Mouse (Mus musculus) activated CD4-positive, CD25-positive, alpha-beta regulatory T cell, adult 4 months (primary cell): Measurements from ENCODE around the gene H2afx. TPM values are rescaled to one million over a fixed set of nuclear protein-coding genes. Genes with fewer than 3 reads are reported as not detected.
"Not testable (repeated sequence)": the region's sequence is repeated elsewhere in the genome, so short reads cannot be mapped to it uniquely, and the experiment has no call there.

ENCODE experiments used
- ATAC-seq: one replicate; pipeline ENCODE4 v1.8.0; 2017
- polyA plus RNA-seq, 2 experiments: library from polyadenylated mRNA; unstranded; fragments of 100-300 nt; shearing (Covaris generic); gene quantifications; one replicate each; pipeline ENCODE4 v1.2.1; 2017

The H2afx gene
- 10 to 100 TPM; 29.0 to 36.5 TPM for polyA plus RNA-seq

DNA sequence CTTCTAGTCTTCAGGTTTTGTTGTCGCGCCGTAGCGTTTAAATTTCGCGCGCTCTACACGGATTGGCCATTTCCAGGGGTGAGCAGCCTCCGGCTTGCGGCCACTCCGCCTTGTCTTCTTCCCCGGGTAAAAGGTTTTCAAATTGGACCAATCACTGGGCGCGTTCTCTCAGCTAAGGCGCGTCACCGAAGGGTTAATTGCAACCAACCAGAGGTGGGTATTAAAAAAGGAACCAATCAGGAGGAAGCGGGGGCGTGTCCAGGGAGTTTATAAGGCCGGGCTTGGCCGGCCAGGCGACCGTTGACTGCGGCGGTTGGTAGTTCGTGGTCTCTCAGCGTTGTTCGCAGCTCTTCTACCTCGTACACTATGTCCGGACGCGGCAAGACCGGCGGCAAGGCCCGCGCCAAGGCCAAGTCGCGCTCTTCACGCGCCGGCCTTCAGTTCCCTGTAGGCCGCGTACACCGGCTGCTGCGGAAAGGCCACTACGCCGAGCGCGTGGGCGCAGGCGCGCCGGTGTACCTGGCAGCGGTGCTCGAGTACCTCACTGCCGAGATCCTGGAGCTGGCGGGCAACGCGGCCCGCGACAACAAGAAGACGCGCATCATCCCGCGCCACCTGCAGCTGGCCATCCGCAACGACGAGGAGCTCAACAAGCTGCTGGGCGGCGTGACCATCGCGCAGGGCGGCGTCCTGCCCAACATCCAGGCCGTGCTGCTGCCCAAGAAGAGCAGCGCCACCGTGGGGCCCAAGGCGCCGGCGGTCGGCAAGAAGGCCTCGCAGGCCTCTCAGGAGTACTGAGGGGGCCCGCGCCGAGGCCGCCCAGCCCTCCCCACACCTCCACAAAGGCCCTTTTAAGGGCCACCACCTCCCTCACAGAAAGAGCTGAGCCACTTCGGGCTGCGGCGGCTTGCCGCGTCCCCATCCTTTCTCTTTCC, at the start of gene H2afx:
H2afx (plus strand) TSS at position 299 of the 935 bp plus-strand sequence.
- peak; percentile 98 for ATAC-seq

DNA sequence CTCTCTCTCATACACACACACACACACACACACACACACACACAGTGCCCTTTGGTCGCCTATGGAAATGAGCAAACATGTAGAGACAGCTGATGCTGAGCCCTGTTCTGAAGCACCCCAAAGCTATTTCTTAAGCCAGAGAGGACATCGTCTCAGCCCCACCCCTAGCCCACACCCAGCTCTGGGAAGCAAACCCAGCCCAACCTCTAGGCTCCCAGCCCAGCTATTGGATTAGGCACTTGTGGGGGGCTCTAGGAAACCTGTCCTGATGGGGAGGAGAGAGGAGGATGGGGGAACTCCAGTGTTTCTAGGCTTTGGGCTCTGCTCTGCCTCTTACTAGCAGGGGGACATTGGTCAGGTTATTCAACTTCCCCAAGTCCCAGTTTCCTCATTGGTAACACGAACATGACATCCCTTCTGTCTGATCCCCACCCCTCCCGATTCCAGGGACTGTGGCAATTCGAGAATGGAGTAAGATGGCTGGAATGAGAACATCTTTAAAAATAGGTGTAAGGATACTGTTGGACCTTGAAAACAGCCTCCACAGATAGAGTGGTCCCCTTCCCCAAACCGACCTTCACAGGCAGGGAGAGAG, 48.1 kb upstream of the H2afx start:
- no peak for ATAC-seq

DNA sequence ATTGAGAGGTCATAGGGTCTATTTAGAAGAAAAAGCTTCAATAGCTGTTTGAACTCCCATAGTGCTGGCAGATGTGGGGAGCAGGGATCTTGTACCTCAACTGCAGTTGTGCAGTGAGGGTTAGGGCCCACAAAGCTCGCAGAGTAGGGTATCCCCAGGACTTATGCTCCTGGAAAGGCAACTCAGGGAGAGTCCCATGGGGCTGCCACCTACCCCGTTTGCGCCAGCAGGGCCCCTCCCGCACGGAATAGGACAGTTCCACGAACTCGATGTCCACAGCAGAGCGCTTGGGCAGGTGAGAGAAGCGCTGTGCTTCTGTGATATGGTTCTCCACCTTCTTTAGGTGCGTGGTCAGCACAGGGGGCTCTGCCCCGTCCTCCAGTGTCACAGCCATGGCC, 47.5 kb upstream of the H2afx start:
- ATAC-seq = no peak

DNA sequence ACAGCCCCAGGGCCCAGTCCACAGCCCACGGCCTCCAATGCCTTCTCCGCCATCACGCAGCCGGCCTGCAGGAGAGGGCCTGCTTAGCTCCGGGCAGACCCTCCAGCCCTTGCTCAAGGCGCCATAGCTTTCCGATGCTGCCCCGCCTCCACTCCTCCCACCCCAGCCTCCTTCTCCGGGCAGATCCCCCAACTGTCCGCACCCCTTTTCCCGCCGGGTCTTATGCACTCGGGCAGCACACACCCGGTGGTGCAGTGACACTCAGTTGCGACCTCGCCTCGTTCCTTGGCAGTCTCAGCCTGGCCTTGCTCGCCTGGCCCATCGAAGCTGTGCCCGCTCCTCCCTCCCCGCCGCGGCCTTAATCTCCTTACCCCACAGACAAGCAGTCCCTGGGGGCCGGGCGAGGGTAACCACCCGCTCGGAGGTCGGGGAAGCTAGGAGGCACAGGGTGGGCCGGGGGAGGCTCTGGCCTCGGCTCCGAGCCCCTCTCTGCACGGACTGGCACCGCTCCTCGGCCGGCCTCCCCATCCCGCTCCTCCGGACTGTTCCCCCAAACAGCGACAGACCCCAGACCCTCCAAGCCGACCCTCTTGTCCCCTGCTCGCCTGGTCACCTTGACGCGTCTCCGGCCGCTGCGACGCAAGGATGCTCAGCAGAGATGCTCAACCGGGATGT, 47.0 kb upstream of the H2afx start:
- ATAC-seq = no peak

DNA sequence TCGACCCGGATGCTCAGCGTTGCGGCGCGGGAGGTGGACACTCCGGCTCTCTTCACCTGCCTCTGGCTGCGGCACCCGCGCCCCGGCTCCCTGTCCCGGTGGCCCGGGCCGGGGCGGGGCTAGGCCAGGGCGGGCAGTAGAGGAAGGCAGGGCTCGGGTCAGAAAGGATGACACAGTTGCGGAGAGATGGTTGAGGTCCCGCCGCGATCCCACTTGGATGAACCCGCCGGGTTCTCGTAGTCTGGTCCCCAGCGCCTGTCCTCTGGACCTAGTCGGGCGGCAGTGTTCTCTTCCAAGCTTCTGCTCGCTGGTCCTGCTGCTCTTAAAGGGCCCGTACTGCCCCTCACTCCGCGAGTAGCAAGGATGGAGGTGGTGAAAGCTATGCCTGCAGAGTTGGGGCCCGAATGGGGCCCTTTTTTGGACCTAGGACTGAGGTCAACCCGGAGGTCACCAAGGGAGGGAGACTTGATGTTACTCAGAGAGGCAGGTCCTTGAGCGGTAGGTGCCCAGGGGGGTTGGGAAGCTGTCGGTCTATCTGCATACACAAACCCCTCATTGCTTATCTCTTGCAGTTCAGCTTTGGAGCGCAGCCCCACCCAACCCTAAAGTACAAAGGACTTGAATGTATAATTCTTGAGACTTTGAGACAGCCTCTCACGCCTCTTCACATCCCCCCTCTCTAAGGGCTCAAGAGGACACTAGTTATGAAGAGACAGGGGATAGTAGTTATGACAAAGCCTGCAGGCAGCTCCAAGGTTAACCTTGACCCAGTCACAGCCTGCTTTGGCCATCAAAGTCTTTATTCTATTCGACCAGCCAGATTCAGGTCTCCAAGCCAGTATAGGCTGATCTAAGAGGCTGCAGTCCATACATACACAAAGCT, 46.2 kb upstream of the H2afx start, which contains the start of gene Abcg4:
Abcg4 (minus strand) TSS at position 540 of the 883 bp plus-strand sequence.
- ATAC-seq = peak; percentile 23

DNA sequence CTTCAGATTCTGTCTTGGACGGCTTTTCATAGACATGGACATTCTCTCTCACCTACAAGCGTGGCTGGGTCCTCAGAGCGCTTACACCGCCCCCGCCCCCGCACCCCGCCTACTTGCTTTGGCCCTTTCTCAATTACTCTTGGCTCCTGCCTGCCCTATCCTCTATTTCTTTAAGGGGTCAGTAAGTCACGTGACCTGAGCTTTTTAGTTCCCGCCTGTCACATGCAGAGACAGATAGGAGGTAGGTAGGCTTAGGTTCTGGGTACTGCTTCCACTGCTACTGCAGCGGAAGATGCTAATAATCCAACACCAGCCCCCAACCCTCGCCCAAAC, 45.6 kb upstream of the H2afx start:
- no peak for ATAC-seq

DNA sequence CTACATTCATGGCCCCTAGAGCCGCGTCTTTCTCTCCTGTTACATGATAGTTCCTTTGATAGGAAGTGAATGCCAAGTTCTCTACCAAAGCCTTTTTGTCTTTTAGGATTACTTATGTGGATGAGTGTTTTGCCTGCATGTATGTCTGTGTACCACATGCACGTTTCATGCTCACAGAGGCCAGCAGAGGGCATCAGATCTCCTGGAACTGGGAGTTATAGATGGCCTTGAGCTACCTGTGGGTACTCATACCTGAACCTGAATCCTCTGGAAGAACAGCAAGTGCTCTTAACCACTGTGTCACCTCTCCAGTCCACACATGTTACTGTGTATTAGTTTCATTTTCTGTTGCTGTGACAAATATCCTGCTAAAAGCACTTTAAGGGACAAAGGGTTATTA, 42.0 kb upstream of the H2afx start:
- ATAC-seq = no peak

DNA sequence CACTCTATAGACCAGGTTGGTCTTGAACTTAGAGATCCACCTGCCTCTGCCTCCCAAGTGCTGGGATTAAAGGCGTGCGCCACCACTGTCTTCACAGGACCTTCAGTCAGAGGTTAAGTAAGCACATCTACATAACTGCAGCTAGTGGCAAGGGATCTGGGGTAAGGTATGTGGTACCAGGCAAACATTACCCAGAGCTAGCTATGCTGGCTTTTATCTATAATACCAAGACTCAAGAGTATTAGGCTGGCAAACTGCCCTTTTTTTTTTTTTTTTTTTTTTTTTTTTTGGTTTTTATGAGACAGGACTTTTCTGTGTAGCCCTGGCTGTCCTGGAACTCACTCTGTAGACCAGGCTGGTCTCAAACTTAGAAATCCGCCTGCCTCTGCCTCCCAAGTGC, 34.5 kb upstream of the H2afx start:
- ATAC-seq = not testable (repeated sequence)

DNA sequence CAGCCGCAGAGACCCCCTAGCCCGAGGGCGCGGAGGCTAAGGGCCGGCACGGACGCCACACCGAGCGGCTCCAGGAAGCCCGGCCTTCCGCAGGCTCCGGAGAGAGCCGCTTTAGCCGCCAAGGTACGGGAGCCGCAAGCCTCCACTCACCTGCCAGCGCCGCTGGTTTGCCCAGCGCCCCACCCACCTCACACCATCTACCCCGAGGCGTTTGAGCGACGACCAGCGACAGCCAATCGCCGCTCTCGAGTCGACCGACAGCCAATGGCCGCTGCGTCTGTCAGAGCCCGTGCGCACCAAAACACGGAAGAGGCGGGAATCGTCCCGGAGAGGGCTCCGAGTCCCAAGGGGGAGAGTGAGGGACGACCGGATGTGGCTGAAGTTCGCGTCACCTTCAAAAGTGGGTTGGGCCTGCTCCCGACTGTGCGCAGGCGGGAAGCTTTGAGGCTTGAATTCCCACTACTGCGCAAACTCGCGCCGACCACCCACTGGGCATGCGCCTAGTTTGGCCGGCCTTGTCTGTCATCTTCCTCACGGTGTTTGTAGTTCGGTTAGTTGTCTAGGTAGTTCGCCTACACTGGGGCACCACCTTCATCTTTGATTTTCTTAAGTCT, 28.9 kb upstream of the H2afx start, which contains the start of gene Hinfp:
Hinfp (minus strand) TSS at position 206 of the 614 bp plus-strand sequence.
- ATAC-seq = peak; percentile 97

DNA sequence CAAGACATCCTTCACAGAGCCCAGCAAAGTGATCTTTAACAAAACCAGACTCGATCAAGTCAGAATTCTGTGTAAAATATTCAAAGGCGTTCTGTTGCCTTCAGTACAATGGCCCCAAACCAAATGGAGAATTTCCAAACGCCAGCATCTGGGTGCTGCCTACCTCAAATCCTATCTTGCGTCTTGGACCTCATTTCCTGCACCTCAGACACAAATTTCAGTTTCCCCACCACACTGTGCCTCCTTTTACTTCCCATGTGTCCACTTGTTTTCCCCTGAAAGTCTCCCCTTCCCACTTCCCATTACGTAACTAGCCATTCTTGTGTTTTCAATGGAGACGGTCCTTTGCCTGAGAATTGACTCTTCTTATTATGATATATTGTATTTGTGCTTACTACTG, 28.0 kb upstream of the H2afx start:
- ATAC-seq = no peak

DNA sequence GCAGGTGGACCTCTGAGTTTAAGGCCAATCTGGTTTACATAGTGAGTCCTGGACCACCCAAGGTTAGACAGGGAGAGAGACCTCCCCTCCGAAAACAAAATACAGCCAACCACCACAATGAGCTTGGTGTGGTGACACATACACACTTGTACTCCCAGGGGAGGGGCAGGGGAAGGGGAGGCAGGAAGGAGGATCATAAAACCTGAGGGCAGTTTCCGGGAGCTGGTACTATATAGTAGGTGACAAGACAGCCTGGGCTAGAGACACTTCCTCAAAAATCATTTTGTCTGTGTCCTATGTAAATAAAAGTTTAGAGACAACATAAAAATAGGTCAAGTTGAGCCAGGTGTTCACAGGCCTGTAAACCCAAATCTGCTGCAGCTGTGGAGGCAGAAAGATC, 27.2 kb upstream of the H2afx start:
- ATAC-seq = no peak

DNA sequence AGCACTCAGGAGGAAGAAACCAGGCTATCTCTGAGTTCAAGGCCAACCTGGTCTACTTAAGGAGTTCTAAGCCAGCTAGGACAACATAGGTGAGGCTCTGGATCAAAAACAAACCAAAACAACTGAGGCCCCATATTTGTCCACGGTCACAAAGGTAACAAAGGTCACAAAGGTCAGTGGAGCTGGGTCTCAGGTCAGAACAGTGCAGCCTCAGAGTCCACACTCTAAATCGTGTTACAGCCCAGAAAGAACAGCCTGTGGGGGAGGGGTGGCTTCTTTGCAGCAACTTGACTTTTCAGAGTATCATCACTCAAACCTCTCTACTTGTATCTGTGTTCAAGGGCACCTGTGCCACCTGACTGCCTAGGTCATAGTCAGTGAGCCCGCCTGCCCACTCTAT, 24.7 kb upstream of the H2afx start:
- ATAC-seq = no peak

DNA sequence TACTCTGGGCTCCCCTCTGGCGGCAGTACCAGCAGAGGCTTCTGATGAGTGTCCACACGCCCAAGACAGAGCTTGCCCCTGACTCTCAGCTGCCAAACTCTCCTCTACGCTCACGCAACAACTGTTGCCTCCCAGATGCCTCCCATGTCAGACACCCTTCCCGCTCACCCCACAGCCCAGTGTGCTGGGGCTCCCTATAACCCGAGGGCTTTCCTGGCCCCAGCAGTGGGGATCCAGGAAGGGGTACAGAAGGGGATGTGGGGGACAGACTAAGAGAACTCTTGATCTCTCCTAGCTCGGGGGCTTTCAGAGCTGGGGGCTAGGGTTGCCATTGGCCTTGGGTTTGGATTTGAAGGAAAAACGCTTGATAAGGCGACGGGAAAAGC, 23.8 kb upstream of the H2afx start:
- ATAC-seq = no peak

DNA sequence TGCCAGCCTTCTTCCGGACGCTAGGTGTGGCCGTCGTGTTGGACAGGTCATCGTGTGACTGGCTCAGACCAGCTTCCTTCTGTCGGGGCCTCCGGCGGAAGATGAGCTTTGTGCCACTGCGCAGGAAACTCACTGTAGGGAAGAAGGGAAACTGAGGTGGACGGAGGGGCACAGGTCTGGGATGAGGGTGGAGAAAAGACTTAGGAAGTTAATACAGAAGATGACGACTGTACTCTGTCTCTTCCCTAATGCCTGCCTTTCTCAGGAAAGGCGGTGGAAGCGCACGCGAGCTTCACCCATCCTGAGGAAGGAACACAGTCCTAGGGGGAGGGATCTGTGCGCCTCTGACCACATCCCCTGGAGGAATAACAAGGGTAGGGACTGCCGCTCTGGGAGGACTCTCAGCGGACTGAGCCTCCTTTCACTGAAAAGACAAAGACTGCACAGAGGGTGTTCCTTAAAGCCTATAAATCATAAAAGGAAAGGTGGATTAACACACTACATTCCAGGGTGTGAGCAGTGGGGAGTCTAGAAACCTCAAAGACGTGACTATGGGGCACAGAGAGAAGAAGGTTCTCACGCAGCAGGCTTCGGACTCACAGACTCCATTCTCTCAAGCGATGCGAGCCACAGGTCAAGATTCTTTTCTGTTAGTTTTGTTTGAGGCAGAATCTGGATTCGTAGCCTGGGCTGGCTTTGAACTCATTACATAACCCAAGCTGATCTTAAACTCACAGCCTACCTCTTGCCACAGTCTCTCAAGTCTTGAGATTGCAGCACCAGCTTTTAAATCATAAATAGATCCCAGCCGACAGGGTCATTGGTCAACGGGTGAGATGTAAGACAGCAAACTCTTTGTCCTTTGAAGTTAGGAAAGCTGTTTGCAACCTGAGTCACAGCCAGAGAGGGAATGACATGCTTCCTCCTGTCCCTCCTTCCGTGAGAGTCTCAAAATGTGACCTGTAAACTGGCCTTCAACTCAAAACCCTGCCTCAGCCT, 23.1 kb upstream of the H2afx start:
- ATAC-seq = no peak

DNA sequence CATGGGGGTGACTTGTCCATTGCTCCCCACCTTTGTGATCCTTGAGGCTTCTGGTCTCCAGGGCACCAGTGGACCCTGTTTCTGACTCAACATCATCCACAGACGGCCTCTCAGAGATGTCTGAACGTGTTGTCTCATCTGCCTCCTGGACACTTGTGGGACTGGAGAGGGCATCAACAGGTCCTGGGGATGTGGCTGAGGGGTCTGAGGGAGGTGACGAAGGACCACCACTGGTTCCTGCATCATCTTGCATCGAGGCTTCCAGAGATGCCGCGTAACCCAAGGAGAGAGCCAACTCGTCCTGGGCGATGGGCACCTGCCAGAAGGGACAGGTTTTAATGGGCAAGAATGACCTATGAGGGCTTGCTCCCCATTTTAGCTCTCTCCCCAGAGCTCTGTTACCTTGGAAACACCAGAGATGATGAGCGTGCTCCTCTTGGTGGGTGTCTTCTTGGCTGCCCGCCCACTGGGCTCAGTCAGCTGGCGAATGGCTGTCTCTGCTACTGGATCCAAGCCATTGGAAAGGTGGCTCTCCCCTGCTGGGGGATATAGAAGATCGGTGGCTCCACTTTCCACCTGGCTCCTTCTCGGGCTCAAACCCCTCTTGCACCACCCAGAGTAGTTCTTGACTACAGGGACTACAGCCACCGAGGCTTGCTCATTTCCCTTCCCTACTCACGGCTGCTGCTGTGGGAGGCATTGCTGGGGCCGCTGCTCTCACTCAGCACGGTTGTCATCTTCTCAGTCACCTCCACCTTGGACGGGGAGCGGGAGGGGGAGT, 20.8 kb upstream of the H2afx start:
- ATAC-seq = no peak

DNA sequence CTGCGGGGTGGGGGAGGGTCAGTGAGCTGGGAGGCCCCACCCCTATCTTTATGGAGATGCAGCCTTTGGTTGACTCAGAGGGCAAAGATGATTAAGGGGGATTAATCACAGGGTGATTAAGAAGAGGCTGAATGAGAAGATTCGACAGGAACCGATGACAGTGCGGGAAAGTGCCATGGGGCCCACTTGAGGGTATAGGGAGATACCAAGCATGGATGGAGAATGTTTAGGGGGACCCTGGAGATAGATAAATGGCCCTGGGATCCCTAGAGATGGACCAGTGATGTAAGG, 20.3 kb upstream of the H2afx start:
- no peak for ATAC-seq

DNA sequence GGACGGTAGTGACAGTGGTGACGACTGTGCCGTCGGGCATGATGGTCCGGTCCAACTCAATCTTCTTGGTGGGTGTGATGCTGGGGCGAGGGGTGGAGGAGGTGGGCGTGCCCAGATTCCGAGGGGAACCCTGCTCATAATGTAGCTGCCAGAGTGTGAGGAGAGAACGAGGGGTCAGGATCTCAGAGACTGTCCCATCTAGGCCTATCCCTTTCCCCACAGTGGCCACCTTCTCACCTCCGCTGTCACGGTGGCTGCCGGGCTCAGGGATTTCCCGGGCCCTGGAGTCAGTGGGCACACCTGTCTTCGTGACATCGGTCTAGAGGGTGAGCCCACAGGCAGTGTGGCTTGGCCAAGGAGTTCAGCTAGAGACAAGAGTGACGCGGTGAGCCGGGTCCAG, 19.6 kb upstream of the H2afx start:
- ATAC-seq = no peak

DNA sequence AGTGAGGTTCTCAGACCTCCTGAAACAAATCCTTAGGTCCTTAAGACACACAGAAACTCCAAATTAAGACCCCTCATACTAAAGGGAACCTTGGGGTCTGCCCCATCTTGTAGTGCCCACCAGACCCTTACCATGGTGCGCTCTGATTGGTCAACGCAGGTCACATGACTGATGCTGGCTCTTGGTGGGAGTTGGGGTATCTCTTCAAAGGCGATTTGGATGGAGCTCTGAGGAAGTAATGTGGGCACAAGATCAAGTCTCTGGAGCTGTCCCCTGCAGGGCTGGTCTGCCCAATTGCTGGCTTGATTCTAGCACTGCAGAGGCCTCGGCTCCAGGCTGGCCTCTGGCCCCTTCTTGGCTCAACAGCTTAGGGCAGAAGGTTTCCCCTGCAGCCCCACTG, 17.0 kb upstream of the H2afx start:
- no peak for ATAC-seq

DNA sequence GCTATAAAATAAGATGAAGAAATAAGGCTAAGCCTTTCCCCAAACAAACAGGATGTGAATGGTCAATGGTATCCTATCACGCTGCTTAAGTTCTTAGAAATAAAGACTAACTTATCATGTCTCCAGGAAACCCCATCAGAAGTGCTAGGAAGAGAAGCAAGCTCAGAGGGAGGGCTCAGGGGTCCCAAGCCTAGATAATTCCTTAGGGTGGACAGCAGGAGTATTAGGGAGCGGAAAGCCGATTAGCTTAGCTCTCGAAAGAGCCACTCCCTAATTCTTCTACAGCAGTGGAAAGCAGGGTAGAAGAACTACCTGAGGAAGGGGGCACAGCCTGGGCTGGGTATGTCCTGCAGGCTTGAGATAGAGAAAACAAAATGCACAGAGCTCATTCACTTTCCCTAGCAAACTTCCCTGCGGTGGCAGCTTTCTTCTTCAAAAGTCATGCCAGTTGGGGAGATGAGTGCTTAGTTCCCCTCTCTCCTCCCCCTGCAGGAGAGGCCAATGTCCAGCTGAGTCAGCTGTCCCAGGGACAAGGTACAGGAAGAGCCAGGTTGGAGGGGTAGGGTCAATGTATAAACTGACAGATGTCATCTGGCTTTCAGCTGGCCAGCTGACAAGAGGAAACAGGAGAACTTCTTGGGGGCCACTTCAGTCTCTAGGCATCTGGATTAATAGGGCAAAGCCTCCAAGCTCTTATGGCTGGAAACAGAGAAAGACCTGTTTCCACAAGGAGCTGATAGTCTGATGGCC, 16.2 kb upstream of the H2afx start:
- ATAC-seq = no peak

DNA sequence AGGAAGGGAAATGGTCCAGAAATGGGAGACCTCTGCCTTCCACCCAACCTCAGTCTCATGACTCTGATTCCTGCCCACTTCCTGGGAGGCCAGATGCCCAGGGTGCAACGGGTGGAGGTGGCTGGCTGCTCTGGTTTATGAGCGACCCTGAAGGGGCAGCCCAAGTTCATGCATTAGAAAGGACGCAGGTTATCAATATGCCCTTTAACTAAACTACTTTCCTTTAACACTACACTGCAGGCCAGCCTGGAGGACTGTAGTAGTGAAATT, 15.7 kb upstream of the H2afx start:
- ATAC-seq = no peak
